Mouse (Mus musculus) adrenal gland, adult 8-10 months (tissue): ENCODE data around the gene Taok1. TPM values are rescaled to one million over a fixed set of nuclear protein-coding genes. Genes with fewer than 3 reads are reported as not detected.
"Not testable (repeated sequence)": the region's sequence is repeated elsewhere in the genome, so short reads cannot be mapped to it uniquely, and the experiment has no call there.

Source experiments
- DNase-seq: peaks from one replicate; pipeline ENCODE4 v3.0.0; 2022
- total RNA-seq, 4 experiments: library from RNA; stranded (reverse); gene quantifications; 2 replicates each; pipeline ENCODE4 v1.2.4; 2022

Taok1 gene
- total RNA-seq, 4 experiments from 2014 or later, result 47.5 to 69.2 (median 61.7) TPM

DNA sequence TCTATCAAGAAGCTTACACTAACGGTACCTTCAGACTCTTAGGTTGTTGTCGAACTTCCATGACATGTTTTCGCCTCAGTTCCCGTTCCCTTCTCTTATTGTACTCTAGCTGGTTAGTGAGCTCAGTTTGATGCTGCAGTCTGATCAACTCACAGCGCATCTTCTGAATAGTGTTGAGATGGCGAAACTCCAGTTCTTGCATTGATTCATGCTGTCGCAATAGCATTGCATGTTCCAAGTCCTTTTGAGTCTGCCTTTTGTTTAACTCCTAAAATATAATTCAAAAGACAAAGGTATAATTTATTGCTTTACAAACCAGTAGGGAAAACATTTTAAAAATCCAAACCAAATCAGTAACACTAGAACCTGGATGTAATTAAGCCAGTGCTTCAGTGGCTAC is 62.4 kb downstream of the Taok1 start:
- DNase-seq, result no peak

DNA sequence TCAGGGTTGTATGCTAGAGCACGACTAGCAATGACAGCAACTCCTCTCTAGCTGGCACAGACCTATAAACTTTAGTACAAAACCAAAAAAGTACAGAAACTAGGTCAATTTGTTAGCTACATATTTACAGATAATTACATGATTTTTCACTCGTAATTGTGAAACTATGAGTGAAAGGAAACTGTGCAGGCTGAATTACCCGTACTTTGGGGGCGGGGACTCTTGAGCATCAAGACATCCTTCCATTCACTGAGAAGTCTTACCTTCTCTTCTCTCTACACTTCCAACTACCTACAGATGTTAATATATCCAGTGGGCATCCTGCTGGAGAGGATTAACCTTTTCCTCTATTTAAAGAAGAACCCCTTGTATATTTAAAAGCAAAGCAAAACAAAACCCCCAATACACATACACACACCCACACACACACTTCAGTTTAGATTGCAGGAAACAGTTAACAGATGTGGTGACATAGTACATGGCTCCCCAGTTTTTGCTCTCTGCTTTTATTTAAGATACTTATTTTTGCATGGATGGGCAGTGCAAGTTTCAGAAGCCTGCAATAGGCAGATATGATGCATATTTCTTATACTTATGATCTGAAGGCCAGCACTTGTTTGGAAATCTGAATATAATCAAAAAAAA is 75.3 kb downstream of the Taok1 start:
- DNase-seq, result no peak

DNA sequence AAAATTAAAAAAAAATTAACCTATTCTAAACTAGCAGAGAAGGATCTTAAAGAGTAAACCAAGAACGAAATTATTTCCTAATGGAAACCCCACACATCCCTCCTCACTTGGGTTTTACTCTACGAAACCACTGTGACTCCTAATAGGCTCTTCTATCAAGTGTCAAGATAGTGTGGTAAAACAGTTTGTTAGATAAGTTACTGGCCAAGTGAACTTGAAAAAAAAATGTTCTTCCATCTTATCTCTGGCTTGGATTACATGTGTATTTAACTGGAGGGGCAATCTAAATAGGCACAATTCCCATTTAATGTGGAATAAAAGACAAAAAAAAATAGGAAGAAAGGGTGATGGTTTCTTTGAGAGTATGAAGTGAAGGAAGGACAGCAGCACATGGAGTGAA is 76.8 kb downstream of the Taok1 start:
- DNase-seq, result no peak

DNA sequence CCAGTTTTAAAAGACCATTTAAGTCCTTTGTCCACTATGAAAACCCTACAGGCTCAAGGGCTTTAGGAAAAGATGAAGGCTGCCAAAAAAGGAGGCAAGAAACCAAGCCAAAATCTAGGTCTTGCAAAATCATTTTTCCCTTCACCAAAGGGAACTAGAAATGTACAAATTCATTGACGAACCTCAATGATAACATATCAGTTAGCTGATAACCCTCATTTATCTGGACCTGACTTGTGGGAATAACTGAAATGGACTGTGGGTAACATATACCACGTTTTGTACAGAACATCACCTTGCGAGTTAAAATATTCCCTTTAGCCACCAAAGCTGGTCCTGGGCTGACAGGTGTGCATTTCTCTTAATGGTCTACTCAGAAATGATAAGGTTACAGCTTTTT is 78.0 kb downstream of the Taok1 start:
- no peak for DNase-seq

DNA sequence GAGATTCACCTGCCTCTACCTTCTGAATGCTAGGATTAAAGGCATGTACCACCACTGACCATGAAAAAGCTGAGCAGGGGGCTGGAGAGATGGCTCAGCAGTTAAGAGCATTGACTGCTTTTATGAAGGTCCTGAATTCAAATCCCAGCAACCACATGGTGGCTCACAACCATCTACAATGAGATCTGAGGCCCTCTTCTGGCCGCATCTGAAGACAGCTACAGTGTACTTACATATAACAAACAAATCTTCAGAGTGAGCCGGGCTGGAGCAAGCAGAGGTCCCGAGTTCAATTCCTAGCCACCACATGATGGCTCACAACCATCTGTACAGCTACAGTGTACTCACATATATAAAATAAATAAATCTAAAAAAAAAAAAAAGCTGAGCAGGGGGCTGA is 79.2 kb downstream of the Taok1 start:
- DNase-seq, result not testable (repeated sequence)

DNA sequence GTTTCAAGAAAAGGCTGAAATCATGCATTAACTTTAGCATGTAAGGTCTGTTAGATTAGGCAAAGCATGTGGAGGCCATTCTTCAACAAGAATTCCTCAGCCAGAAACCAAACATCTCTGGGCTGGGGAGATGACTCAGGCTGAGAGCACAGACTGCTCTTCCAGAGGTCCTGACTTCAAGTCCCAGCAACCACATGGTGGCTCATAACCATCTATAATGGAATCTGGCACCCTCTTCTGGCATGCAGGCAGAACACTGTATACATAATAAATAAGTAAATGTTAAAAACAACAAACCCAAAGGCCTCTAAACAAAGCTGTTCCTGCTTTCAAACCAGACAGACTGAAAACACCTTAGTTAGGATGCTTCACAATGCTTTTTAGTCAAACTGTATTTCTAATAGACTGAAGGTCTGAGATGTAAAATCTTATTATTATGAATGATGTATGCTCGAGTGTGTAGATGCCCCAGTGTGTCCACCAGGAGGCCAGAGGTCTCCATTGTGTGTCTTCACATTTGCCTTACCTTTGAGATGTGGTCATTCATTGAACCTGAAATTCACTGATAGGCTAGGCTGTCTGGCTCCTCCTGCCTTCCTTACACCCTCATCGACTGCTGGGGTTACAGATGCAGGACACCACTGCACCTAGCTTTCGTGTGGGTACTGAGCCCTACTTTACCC is 81.7 kb downstream of the Taok1 start:
- no peak for DNase-seq

DNA sequence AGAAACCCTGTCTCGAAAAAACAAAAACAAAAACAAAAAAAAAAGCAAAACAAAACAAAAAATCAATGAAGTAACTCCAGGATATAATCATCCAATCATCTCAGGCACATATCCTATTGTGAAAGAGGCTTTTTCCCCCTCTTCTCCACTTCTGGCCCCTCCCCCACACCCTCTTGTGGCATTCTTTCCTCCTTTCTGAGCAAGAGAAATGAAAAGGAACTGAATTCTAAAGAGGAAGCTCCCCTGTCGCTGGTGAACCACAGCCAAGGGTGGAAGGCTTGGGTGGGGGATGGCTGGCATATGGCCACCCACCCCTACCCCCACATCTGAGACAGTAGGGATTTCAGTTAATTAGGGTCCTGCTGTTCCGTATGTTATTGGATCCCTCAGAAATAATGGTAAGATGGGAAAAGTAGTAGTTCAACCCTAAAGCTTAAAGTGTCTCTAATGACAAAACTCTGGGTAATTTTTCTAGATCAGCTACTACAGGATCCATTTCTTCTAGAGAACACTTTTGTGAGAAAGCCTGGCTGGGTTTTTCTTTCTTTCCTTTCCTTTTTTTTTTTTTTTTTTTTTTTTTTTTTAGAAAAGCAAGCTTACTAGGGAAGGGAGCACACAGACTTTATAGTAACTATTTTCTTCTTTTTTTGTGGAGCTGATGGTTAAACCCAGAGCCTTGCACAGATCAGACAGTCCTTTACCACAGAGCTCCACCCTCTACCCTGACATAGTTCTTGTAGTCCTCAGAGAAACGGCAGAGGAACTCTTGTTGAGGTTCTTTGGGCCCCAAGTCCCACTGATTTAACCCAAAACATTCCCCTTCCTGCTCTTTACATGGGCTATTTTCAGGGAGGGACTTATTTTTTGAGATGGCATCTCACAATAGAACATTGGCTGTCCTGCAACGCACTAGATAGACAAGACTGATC is 86.8 kb downstream of the Taok1 start:
- DNase-seq, result no peak

DNA sequence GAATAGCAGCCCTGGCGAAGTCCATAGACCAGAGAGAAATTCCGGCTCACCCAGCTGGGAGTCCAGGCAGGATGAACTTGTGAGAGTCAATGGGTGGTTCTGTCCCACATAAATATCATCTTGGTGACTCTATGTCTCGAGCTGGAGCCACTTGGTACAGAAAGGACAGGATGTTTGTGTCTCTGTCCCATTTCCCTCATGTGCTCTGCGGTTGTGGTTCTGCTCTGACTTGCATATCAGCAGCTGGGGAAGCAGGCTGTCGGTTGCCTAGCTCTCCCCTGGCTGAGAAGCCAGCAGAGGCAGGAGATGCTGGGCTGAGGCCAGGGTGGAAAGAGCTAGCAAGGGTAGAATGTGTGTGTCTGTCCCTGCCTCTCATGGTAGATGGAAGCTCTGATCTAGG is 88.6 kb downstream of the Taok1 start, which contains the start of gene Gm10392:
Gene Gm10392 (minus strand): TSS at position 156 of the 400 bp plus-strand sequence.
- DNase-seq, result no peak

DNA sequence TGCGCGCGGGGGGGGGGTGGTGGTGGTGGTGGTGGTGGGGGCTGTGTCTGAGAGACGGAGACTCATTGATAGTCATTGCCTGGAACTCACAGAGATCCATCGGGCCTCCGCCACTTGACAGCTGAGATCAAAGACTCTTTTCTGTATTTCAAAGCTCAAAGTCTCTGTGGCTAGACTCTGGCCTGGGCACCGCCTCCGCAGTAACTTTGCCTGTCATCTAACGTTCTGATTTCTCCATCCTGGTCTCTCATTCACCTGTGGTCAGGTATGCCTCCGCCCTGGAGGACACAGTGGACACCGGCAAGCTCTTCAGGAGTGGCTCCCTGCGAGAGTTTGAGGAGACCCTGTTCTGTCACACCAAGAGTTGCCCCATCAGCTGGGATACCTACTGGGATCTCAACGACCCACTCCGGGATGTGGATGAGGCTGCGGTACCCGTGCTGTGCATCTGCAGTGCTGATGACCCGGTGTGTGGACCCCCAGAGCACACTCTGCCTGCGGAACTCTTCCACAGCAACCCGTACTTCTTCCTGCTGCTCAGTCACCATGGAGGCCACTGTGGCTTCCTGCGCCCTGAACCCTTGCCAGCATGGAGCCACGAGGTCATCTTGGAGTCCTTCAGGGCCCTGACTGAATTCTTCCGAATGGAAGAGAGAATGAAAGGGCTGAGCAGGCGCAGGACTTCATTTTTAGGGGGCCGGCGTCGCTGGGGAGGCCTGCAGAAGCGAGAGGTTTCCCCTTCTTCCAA is 89.4 kb downstream of the Taok1 start:
- DNase-seq, result no peak

DNA sequence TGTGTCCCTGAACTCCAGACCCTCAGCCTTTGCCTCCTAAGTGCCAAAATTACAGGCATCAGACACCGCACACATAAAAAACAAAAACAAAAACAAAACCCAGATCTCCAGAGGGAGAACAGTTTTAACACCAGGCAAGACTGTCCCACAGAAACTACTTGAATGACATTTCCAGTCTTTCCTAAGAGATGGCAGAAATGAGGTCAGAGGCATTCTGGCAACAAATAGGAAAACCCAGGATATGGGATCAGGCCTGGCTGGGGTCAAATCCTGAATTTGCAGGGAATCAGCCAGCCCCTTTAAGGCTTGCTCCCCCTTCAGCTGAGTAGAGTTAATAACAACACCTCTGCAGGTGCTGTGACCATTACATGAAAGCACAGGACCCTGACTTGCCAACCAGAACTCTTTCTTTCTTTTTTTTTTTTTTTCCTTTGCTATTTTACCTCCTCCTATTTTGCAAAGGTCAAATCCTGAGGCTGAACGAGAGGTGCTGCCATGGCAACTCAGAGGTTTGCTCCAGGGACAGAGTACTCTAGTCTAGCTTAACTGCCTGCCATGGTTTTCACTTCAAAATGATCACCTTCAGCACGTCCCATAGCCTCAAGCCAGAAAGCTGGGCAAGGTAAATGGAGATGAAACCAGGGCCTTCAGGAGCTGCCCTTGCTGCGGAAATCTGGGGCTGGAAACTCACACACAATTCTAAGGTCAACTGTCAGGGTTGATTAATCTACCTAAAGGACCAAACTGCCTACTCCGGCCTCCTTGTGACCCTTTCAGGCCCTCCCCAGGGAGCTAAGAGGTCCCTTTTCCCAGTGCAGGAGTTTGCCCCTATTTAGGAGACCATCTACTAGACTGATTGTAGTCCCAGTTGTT is 90.8 kb downstream of the Taok1 start:
- DNase-seq, result no peak

DNA sequence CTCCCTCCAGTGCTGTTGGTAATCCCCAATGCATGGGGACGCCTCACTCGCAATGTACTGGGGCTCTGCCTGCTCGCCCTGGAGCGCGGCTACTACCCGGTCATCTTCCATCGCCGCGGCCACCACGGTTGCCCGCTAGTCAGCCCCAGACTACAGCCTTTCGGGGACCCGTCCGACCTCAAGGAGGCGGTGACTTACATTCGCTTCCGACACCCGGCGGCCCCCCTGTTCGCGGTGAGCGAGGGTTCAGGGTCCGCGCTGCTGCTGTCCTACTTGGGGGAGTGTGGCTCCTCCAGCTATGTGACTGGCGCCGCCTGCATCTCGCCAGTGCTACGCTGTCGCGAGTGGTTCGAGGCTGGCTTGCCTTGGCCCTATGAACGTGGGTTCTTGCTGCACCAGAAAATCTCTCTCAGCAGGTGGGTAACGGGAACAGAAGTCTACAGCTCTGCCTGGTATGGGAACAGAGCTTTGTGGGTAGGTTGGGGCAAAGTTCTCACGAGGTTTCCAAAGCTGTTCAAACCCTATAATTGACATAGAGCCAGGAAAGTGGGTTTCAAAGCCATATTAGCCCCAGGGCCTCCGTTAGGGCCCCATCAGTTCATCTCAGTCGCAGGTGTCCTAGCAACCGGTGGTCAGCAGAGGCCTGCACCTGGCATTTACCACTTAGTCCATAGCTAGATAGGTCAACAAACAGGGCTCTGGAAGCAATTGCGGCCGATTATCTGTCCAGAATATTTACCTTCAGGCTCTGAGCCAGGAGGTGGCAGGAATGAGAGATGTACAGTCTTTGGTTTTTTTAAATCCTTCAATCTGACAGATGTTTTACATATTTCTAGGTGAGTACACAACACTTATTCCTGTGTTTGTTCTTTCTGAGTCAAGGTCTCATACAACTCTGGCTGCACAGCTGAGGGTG is 91.7 kb downstream of the Taok1 start, which contains the start of gene Trp53i13:
Gene Trp53i13 (minus strand): TSS at position 344 of the 916 bp plus-strand sequence.
- no peak for DNase-seq

DNA sequence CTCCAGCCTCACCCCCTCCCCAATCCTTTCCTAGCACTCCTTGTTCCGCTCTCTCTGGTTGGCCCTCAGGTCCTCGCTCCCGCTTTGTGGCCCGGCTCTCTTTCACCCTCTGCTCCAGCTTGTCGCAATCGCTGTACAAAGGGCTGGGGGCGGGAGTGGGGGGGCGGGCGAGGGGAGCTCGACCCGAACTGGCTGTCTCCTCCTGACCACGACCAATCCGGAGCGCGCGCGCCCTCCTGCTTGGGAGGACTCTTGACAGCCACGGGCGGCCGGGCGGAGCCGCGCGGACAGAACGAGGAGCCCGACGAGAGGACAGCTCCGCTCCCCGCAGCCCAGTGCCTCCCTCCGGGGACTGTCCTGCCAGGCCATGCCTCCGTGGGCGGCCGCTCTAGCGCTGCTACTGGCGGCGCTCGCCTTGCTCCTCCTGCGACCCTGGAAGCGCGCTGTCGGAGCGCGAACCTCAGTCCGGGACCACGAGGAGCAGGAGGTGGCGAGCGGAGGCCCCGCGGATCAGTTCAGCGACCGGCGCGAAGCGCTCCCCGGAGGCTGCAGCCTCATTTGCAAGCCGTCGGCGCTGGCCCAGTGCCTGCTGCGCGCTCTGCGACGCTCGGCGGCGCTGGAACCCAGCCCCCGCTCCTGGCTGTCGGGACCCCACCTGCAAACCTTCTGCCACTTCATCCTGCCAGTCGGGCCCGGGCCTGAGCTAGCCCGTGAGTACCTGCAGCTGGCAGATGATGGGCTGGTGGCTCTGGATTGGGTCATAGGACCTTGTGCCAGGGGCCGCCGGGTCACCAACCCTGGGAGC is 92.6 kb downstream of the Taok1 start, which contains the start of gene Abhd15:
Gene Abhd15 (plus strand): TSS at position 290 of the 805 bp plus-strand sequence.
- DNase-seq, result peak; percentile 87

DNA sequence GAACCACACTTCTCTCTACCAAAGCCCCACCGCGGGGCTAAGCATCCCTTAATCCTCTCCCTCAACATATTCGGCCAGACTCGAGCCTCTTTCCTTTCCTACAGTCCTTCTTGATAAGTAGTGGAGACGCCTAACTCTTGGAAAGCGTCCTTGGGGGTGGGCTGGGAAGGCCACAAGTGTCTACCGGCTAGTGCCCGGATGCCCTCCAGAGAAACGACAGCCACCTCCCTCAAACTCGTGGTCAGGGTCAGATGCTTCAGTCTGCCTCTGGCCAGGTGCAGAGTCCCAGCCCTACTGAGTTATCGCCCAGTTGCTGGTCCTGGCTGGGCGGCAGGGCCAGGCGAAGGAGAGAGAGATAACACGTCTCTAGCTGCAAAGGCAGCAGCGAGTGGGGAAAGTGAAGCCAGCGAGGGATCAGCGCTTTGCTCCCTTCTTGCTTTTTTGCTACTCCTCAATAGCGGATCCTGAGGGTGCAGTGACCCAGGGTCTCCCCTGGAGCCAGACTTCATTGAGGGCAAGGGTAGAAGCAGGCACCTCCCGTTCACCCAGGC is 93.3 kb downstream of the Taok1 start:
- peak; percentile 30 for DNase-seq

DNA sequence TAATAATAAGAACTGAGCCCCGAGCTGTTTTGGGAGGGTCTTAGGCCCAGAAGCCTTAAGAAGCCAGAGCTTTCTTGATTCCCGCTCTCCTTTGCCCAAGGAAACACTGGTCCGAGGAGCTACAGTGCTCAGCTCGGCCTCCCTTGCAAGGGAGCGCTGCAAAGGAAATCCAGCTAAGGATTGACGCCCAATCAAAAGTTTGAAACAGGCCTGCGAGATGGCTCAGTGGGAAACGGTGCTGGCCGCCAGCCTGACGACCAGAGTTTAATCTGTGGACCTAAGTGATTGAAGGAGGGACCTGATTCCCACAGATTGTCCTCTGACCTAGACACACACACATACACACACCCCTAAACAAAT is 93.8 kb downstream of the Taok1 start:
- DNase-seq, result no peak

DNA sequence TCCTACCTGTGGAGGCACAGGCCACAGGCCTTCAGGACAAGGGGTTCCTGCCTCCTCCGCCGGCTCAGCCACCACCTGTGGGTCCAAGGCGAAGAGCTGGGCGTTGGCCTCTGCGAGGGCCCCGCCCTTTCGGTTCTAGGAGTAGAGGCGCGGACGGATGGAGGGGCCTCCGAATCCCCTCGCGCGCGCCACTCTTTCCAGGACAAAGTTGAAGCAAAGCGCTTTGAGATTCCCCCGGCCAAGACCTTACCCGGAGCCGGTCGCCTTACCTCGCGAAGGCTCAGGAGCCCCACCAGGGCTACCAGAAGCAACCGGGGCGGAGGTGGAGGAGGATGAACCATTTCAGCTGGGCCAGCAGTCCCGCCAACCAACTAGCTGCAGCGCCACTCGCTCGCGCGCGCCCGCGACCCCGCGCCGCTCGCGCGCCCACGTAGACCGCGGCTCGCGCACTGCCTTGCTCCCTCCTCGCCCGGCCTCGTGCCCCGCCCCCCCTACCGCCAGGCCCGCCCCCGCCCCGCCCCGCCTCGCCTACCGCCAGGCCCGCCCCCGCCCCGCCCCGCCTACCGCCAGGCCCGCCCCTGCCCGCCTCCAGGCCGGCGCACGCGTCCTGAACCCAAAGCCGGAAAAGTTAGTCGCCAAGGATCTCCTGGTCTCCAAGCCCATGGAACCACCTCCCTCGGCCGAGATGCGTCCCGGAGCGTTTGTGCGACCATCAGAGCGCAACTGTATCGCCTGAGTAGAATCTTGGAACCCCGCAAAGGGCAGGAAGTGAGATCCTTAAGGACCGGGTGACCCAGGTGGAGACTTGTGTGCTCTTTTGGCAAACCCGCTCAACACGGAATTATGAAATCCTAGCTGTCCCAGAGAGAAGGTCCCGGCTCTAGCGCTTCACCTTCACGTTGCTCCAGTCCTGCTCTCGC is 94.5 kb downstream of the Taok1 start:
- peak; percentile 82 for DNase-seq

DNA sequence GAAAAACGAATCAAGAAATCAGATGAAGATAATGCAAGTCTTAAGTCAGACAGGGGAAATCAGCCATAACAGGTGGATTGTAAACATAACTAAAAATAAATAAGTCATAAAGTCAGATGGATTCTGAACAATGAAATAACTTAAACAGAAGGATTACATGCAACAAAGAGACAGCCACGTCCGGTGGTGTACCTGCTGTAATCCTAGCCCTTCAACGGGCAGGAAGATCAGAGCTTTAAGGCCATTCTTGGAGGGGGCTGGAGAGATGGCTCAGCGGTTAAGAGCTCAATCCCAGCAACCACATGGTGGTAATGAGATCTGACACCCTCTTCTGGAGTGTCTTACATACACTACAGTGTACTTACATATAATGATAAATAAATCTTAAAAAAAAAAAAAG is 96.3 kb downstream of the Taok1 start:
- no peak for DNase-seq

DNA sequence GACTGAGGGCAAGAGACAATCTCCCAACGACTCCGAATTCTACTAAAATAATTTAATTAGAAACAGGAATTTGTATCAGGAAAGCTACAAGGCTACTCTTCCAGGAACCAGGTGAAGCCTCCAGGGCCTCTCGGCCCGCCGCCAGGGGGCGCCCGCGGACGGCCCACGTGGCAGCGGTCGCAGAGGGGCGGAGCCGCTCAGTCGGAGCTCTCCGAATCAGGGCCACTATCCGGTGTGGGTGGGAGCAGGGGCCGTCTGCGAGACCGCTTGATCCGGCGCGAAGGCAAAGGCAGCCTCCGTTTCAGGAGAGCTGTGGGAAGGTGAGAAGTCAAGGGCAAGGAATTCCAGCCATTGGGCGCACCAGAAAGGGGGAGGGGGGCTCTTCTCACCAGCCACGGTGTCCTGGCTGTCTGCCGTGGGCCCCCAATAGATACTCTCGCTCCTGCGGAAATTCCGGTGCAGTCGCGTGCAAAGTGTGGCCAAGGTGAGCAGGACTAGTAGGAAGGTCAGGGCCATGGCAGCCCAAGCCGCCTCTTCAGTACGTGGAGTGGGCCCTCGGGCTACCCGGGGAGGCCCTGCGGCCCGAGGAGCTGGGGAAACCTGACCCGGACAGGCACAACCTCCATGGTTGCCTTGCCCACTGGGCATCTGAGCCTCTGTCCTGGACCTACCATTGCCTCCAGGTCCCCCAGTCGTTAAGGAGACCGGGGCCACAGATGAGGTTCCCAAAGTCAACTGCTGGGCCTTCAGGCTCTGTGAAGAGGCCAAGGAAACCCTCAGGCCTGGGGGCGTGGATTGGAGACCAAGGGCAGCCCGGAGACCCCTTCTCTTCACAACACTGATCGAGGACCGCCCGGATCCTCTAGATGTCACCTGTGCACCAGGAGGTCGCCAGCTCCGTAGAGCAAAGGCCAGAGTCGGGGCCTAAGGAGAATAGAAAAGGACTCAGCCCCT is 99.3 kb downstream of the Taok1 start:
- peak; percentile 74 for DNase-seq
